Mouse (Mus musculus): Measurements from ENCODE around the gene Klf2. TPM values are rescaled to one million over a fixed set of nuclear protein-coding genes. Genes with fewer than 3 reads are reported as not detected.
A peak's percentile ranks its signal among the peaks of the same experiment; 100 is the strongest.

The Klf2 gene
- polyA plus RNA-seq, 1 experiment from 2014 or later = 7.9 TPM

GRCm38 (mm10) chr8:72291104-72291503 is 27.7 kb upstream of the Klf2 start:
- H3K4me2 ChIP-seq = no peak overlapping the region
- WGBS = 83% methylated on average over 2 of the region's 2 CpGs
- H3K27me3 ChIP-seq (replicated peaks) = no peaks in the 10 kb centered on the region
- H3K9me3 ChIP-seq (replicated peaks) = no peaks in the 10 kb centered on the region
- peaks cover 7% of the 10 kb centered on the region; the same call in 1 of the 2 replicates for H3K4me1 ChIP-seq
- no peak overlapping the region for H3K27ac ChIP-seq (replicated peaks)
- no peaks in the 10 kb centered on the region for H3K36me3 ChIP-seq
- H3K9ac ChIP-seq (replicated peaks) = no peak overlapping the region
- no peak overlapping the region for H3K4me3 ChIP-seq (replicated peaks)
- ATAC-seq (ENCODE audit: low FRiP score) = no peak

GRCm38 (mm10) chr8:72293309-72293708 is 25.5 kb upstream of the Klf2 start:
- H3K36me3 ChIP-seq = no peaks in the 10 kb centered on the region
- no peaks in the 10 kb centered on the region for H3K9me3 ChIP-seq (replicated peaks)
- peaks cover 7% of the 10 kb centered on the region; the same call in 1 of the 2 replicates for H3K4me1 ChIP-seq
- no peak overlapping the region for H3K9ac ChIP-seq (replicated peaks)
- H3K27ac ChIP-seq (replicated peaks) = no peak overlapping the region
- H3K27me3 ChIP-seq (replicated peaks) = no peaks in the 10 kb centered on the region
- ATAC-seq (ENCODE audit: low FRiP score) = no peak
- no peak overlapping the region for H3K4me3 ChIP-seq (replicated peaks)
- H3K4me2 ChIP-seq = no peak overlapping the region

- ATAC-seq (ENCODE audit: low FRiP score) = no peak
Measured at GRCm38 (mm10) chr8:72295125-72295524, 23.7 kb upstream of the Klf2 start.

GRCm38 (mm10) chr8:72295679-72296078 is 23.2 kb upstream of the Klf2 start:
- H3K9ac ChIP-seq (replicated peaks) = no peak overlapping the region
- peak overlapping the region; percentile 13; the same call in 1 of the 2 replicates for H3K4me2 ChIP-seq
- 50% methylated on average over 8 of the region's 8 CpGs for WGBS
- ATAC-seq (ENCODE audit: low FRiP score) = peak; percentile 53; the same call in 1 of the 2 replicates
- no peaks in the 10 kb centered on the region for H3K36me3 ChIP-seq
- peak overlapping the region; percentile 52 for H3K27ac ChIP-seq (replicated peaks)
- H3K9me3 ChIP-seq (replicated peaks) = no peaks in the 10 kb centered on the region
- no peaks in the 10 kb centered on the region for H3K27me3 ChIP-seq (replicated peaks)
- peaks cover 7% of the 10 kb centered on the region; the same call in 1 of the 2 replicates for H3K4me1 ChIP-seq
- no peak overlapping the region for H3K4me3 ChIP-seq (replicated peaks)

More at GRCm38 (mm10) chr8:72295125-72295524, 23.7 kb upstream of the Klf2 start:
- H3K9me3 ChIP-seq (replicated peaks) = no peaks in the 10 kb centered on the region
- H3K27me3 ChIP-seq (replicated peaks) = no peaks in the 10 kb centered on the region
- no peak overlapping the region for H3K4me3 ChIP-seq (replicated peaks)
- WGBS = 72% methylated on average over 3 of the region's 3 CpGs
- H3K4me1 ChIP-seq = peaks cover 7% of the 10 kb centered on the region; the same call in 1 of the 2 replicates
- H3K9ac ChIP-seq (replicated peaks) = no peak overlapping the region
- H3K27ac ChIP-seq (replicated peaks) = peak overlapping the region; percentile 52
- H3K36me3 ChIP-seq = no peaks in the 10 kb centered on the region
- H3K4me2 ChIP-seq = no peak overlapping the region

- Histone ChIP-seq H3K36me3 (no peaks in the 10 kb centered on the region), H3K4me2 (no peak overlapping the region), H3K4me3 (replicated peaks) (no peak overlapping the region), H3K27ac (replicated peaks) (no peak overlapping the region), H3K27me3 (replicated peaks) (no peaks in the 10 kb centered on the region), H3K9me3 (replicated peaks) (no peaks in the 10 kb centered on the region), H3K9ac (replicated peaks) (no peak overlapping the region), H3K4me1 (peaks cover 7% of the 10 kb centered on the region; the same call in 1 of the 2 replicates)
- no peak for ATAC-seq (ENCODE audit: low FRiP score)
- WGBS = 95% methylated on average over 8 of the region's 8 CpGs
Measured at GRCm38 (mm10) chr8:72296561-72296960, 22.3 kb upstream of the Klf2 start.

- no peaks in the 10 kb centered on the region for H3K27me3 ChIP-seq (replicated peaks)
- no peak overlapping the region for H3K4me2 ChIP-seq
- H3K9me3 ChIP-seq (replicated peaks) = no peaks in the 10 kb centered on the region
- 91% methylated on average over 1 of the region's 1 CpGs for WGBS
- no peak overlapping the region for H3K27ac ChIP-seq (replicated peaks)
- H3K4me1 ChIP-seq = peaks cover 7% of the 10 kb centered on the region; the same call in 1 of the 2 replicates
- H3K36me3 ChIP-seq = no peaks in the 10 kb centered on the region
- H3K9ac ChIP-seq (replicated peaks) = no peak overlapping the region
- ATAC-seq (ENCODE audit: low FRiP score) = no peak
- H3K4me3 ChIP-seq (replicated peaks) = no peak overlapping the region
Measured at GRCm38 (mm10) chr8:72298928-72299327, 19.9 kb upstream of the Klf2 start.

- WGBS = 78% methylated on average over 9 of the region's 9 CpGs
- Histone ChIP-seq H3K4me1 (peaks cover 2% of the 10 kb centered on the region; the same call in 1 of the 2 replicates), H3K36me3 (no peaks in the 10 kb centered on the region), H3K9me3 (replicated peaks) (no peaks in the 10 kb centered on the region), H3K27ac (replicated peaks) (no peak overlapping the region), H3K9ac (replicated peaks) (no peak overlapping the region), H3K27me3 (replicated peaks) (no peaks in the 10 kb centered on the region), H3K4me3 (replicated peaks) (no peak overlapping the region), H3K4me2 (no peak overlapping the region)
- no peak for ATAC-seq (ENCODE audit: low FRiP score)
Measured at GRCm38 (mm10) chr8:72300654-72301400, 18.0 kb upstream of the Klf2 start.

- Histone ChIP-seq H3K27ac (replicated peaks) (no peak overlapping the region), H3K27me3 (replicated peaks) (no peaks in the 10 kb centered on the region), H3K36me3 (no peaks in the 10 kb centered on the region), H3K4me1 (no peaks in the 10 kb centered on the region), H3K9ac (replicated peaks) (no peak overlapping the region), H3K9me3 (replicated peaks) (no peaks in the 10 kb centered on the region), H3K4me2 (no peak overlapping the region), H3K4me3 (replicated peaks) (no peak overlapping the region)
- 76% methylated on average over 5 of the region's 5 CpGs for whole genome bisulfite sequencing
- ATAC-seq (ENCODE audit: low FRiP score) = no peak
Measured at GRCm38 (mm10) chr8:72301497-72301896, 17.3 kb upstream of the Klf2 start.

GRCm38 (mm10) chr8:72302986-72303612 is 15.7 kb upstream of the Klf2 start:
- no peaks in the 10 kb centered on the region for H3K36me3 ChIP-seq
- H3K4me2 ChIP-seq = no peak overlapping the region
- no peak for ATAC-seq (ENCODE audit: low FRiP score)
- H3K27me3 ChIP-seq (replicated peaks) = no peaks in the 10 kb centered on the region
- no peak overlapping the region for H3K9ac ChIP-seq (replicated peaks)
- no peak overlapping the region for H3K4me3 ChIP-seq (replicated peaks)
- no peak overlapping the region for H3K27ac ChIP-seq (replicated peaks)
- 71% methylated on average over 8 of the region's 8 CpGs for WGBS
- H3K9me3 ChIP-seq (replicated peaks) = no peaks in the 10 kb centered on the region
- no peaks in the 10 kb centered on the region for H3K4me1 ChIP-seq

- Histone ChIP-seq H3K4me1 (no peaks in the 10 kb centered on the region), H3K27me3 (replicated peaks) (no peaks in the 10 kb centered on the region), H3K27ac (replicated peaks) (no peak overlapping the region), H3K4me2 (no peak overlapping the region), H3K4me3 (replicated peaks) (no peak overlapping the region), H3K9ac (replicated peaks) (no peak overlapping the region), H3K36me3 (no peaks in the 10 kb centered on the region), H3K9me3 (replicated peaks) (no peaks in the 10 kb centered on the region)
- 71% methylated on average over 8 of the region's 8 CpGs for WGBS
- no peak for ATAC-seq (ENCODE audit: low FRiP score)
Measured at GRCm38 (mm10) chr8:72303633-72304032, 15.2 kb upstream of the Klf2 start.

GRCm38 (mm10) chr8:72305210-72305905 is 13.5 kb upstream of the Klf2 start, which contains the start of gene Gm10282:
TSS of gene Gm10282 (minus strand) at chr8:72305260.
- Histone ChIP-seq H3K36me3 (no peaks in the 10 kb centered on the region), H3K4me2 (no peak within 1 kb of the TSS), H3K9me3 (replicated peaks) (no peaks in the 10 kb centered on the region), H3K27me3 (replicated peaks) (no peaks in the 10 kb centered on the region), H3K9ac (replicated peaks) (no peak within 1 kb of the TSS), H3K4me3 (replicated peaks) (no peak within 1 kb of the TSS), H3K4me1 (no peaks in the 10 kb centered on the region), H3K27ac (replicated peaks) (no peak within 1 kb of the TSS)
- no peak for ATAC-seq (ENCODE audit: low FRiP score)
- WGBS = 83% methylated on average over 15 of the region's 16 CpGs
